Mouse (Mus musculus): ENCODE results near the gene Dapp1.

DNA sequence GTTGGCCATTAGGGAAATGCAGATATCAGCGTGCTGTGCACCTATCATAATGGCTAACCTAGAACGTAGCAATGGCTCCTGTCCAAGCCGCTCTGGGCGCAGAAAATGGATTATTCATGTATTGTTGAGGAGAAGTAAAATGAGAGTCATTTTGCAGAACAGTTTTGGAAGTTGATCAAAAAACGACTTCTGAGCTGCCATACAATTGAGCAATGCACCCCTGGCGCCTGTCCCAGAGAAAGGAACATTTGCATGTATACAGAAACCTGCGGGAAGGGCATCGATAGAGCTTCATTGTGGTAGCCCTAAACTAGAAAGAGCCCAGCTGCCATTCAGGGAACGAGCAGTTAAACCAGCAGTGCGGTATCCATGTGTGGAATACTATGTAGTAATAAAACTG, 81.2 kb downstream of the Dapp1 start:
- TF ChIP-seq POLR2A (IDR thresholded peaks at IDR 0.05; ENCODE audit: low read depth, low read length): no peak
- TF ChIP-seq CTCF (IDR thresholded peaks at IDR 0.05; ENCODE audit: extremely low read depth, insufficient read length, insufficient replicate concordance, low read depth, low read length): no peak
